Mouse (Mus musculus): ENCODE results near the gene Bhlhe23.

- TF ChIP-seq POLR2A (IDR thresholded peaks at IDR 0.05; ENCODE audit: insufficient read depth, low read depth, low read length), result no peak
- no peak for TF ChIP-seq EP300 (IDR thresholded peaks at IDR 0.05; ENCODE audit: insufficient read depth, low read depth, low read length)
- TF ChIP-seq CTCF (IDR thresholded peaks at IDR 0.05), result no peak
These were observed 30.0 kb downstream of the Bhlhe23 start for GRCm38 (mm10) chr2:180746569-180747192.
